Mouse (Mus musculus) lung, postnatal 0 days (tissue): Measurements from ENCODE around the gene Rnd3.
A peak's percentile ranks its signal among the peaks of the same experiment; 100 is the strongest.

Experiments used
- CTCF ChIP-seq: IDR thresholded peaks from 2 replicates; pipeline ENCODE4 v1.5.1; 2016; ENCODE audit warnings: antibody characterized with exemption, mild to moderate bottlenecking
- EP300 ChIP-seq: IDR thresholded peaks from 2 replicates; pipeline ENCODE4 v1.6.1; 2016; ENCODE audit warnings: antibody characterized with exemption, mild to moderate bottlenecking, control low read depth

- TF ChIP-seq EP300 = no peak
- peak; percentile 48 for TF ChIP-seq CTCF
These were observed 43.4 kb upstream of the Rnd3 start for GRCm38 (mm10) chr2:51192319-51192718.
